Mouse (Mus musculus) CH12.LX (cell line): ENCODE data around the gene Fgf9. TPM values are rescaled to one million over a fixed set of nuclear protein-coding genes. Genes with fewer than 3 reads are reported as not detected.

Experiments used
- DNase-seq: peaks from one replicate; pipeline ENCODE4 v3.0.0-alpha.2; 2013; ENCODE audit errors: extremely low read depth
- H3K27ac ChIP-seq: 2 replicates; pipeline ENCODE4 v1.5.1; 2012; ENCODE audit warnings: low read depth, mild to moderate bottlenecking, control low read depth, moderate library complexity; ENCODE audit not compliant: insufficient read depth
- H3K27me3 ChIP-seq: replicated peaks from 2 replicates; pipeline ENCODE3; 2012; ENCODE audit warnings: inconsistent platforms
- H3K36me3 ChIP-seq, 2 experiments: replicated peaks in 1 of 2; 2 replicates each; pipeline versions ENCODE3 to v1.6.1; 2012; ENCODE audit warnings: inconsistent platforms in 1 of 2, low read length in 1 of 2, mild to moderate bottlenecking in 1 of 2, mixed read lengths in 1 of 2, moderate library complexity in 1 of 2; ENCODE audit not compliant: control insufficient read depth in 1 of 2, insufficient read depth in 1 of 2
- H3K4me1 ChIP-seq, 2 experiments: 2 replicates each; pipeline ENCODE4 v1.6.1; 2012; ENCODE audit warnings: inconsistent platforms in 1 of 2, moderate library complexity in 1 of 2; ENCODE audit not compliant: insufficient read depth in 2 of 2, control insufficient read depth in 1 of 2
- H3K4me2 ChIP-seq: 2 replicates; pipeline ENCODE4 v1.6.1; 2012; ENCODE audit warnings: low read depth, mild to moderate bottlenecking, control low read depth; ENCODE audit not compliant: poor library complexity, insufficient read depth, severe bottlenecking
- H3K4me3 ChIP-seq, 3 experiments: fragments of 150-350 bp in 1 of 3; sonication (generic) in 1 of 3; replicated peaks in 1 of 3; 2 replicates each; pipeline versions ENCODE3 to v1.5.1; 2011 to 2012; ENCODE audit warnings: low read depth in 2 of 3, low read length in 2 of 3, mild to moderate bottlenecking in 2 of 3, moderate library complexity in 2 of 3, control low read depth in 1 of 3, improper control_type of control experiment in 1 of 3, inconsistent platforms in 1 of 3, mixed read lengths in 1 of 3; ENCODE audit not compliant: poor library complexity in 1 of 3
- H3K79me2 ChIP-seq: replicated peaks from 2 replicates; pipeline ENCODE4 v1.6.1; 2012; ENCODE audit warnings: mild to moderate bottlenecking, moderate library complexity; ENCODE audit not compliant: control insufficient read depth, poor library complexity, insufficient read depth, severe bottlenecking; ENCODE audit errors: extremely low read depth
- H3K9ac ChIP-seq: 2 replicates; pipeline ENCODE4 v1.6.1; 2012; ENCODE audit warnings: low read depth, mild to moderate bottlenecking, control low read depth, moderate library complexity; ENCODE audit not compliant: insufficient read depth
- H3K9me3 ChIP-seq: replicated peaks from 2 replicates; pipeline ENCODE3; 2012; ENCODE audit warnings: low read length, inconsistent platforms, mixed read lengths
- EP300 ChIP-seq: IDR thresholded peaks from 2 replicates; pipeline ENCODE4 v1.6.1; 2011; ENCODE audit warnings: low read length, improper control_type of control experiment
- GABPA ChIP-seq: IDR thresholded peaks from 2 replicates; pipeline ENCODE4 v1.6.1; 2012; ENCODE audit warnings: low read depth, low read length, improper control_type of control experiment, inconsistent platforms; ENCODE audit not compliant: insufficient replicate concordance
- JUN ChIP-seq: IDR thresholded peaks from 2 replicates; pipeline ENCODE4 v1.6.1; 2011; ENCODE audit warnings: low read depth, mild to moderate bottlenecking, low read length, improper control_type of control experiment, moderate library complexity; ENCODE audit not compliant: insufficient read depth
- JUND ChIP-seq: conservative IDR thresholded peaks from 2 replicates; pipeline ENCODE4 v1.6.1; 2011; ENCODE audit warnings: low read depth, low read length, improper control_type of control experiment
- MAX ChIP-seq: IDR thresholded peaks from 2 replicates; pipeline ENCODE4 v1.6.1; 2011; ENCODE audit warnings: low read length, improper control_type of control experiment
- MEF2A ChIP-seq: IDR thresholded peaks from 2 replicates; pipeline ENCODE4 v1.6.1; 2014; ENCODE audit warnings: low read depth, mild to moderate bottlenecking, inconsistent platforms, low read length, improper control_type of control experiment, borderline replicate concordance
- NELFE ChIP-seq: IDR thresholded peaks from 2 replicates; pipeline ENCODE4 v1.6.1; 2011; ENCODE audit warnings: low read depth, low read length, improper control_type of control experiment
- NRF1 ChIP-seq: IDR thresholded peaks from 2 replicates; pipeline ENCODE4 v1.6.1; 2014; ENCODE audit warnings: low read depth, mild to moderate bottlenecking, inconsistent platforms, low read length, improper control_type of control experiment, moderate library complexity
- POLR2AphosphoS2 ChIP-seq: IDR thresholded peaks from 2 replicates; pipeline ENCODE4 v1.6.1; 2011; ENCODE audit warnings: low read depth, low read length, improper control_type of control experiment
- RAD21 ChIP-seq: IDR thresholded peaks from 2 replicates; pipeline ENCODE4 v1.6.1; 2011; ENCODE audit warnings: low read depth, mild to moderate bottlenecking, low read length, improper control_type of control experiment, moderate library complexity
- RCOR1 ChIP-seq: conservative IDR thresholded peaks from 2 replicates; pipeline ENCODE4 v1.6.1; 2012; ENCODE audit warnings: low read depth, mild to moderate bottlenecking, inconsistent platforms, low read length, improper control_type of control experiment
- TBP ChIP-seq: conservative IDR thresholded peaks from 2 replicates; pipeline ENCODE4 v1.6.1; 2011; ENCODE audit warnings: low read depth, low read length, improper control_type of control experiment
- ZKSCAN1 ChIP-seq: IDR thresholded peaks from 2 replicates; pipeline ENCODE4 v1.6.1; 2012; ENCODE audit warnings: low read depth, inconsistent platforms, low read length, improper control_type of control experiment, borderline replicate concordance
- ZMIZ1 ChIP-seq: IDR thresholded peaks from 2 replicates; pipeline ENCODE4 v1.6.1; 2012; ENCODE audit warnings: low read depth, mild to moderate bottlenecking, inconsistent platforms, low read length, improper control_type of control experiment
- dilution Hi-C: fragments of 300-500 bp; cut with MboI; formaldehyde crosslinking; loops from 2 replicates; pipeline ENCODE4 v1.14.3; 2020; ENCODE audit warnings: low sequenced_read_pairs; ENCODE audit not compliant: extremely low pct_unique_long_range_greater_than_20kb, extremely low pct_ligation_motif_present
- in situ Hi-C: fragments of 300-500 bp; cut with MboI; formaldehyde crosslinking; loops from 3 replicates; pipeline ENCODE4 v1.14.3; 2019; ENCODE audit warnings: low sequenced_read_pairs, low pct_ligation_motif_present, low pct_unique_long_range_greater_than_20kb, mixed read lengths
- polyA plus RNA-seq: library from polyadenylated mRNA; unstranded; fragments of >175 nt; gene quantifications from 2 replicates; pipeline ENCODE4 v1.2.1, GENCODE M21; 2012; ENCODE audit warnings: low read depth; ENCODE audit not compliant: insufficient read length
- total RNA-seq, 2 experiments: library from RNA; depleted of rRNA; stranded (reverse); fragments of 300-350 nt in 1 of 2; fragments of >200 nt in 1 of 2; gene quantifications; 2 replicates each; pipeline ENCODE4 v1.2.3; 2012 to 2014

Gene Fgf9
- total and polyA plus RNA-seq, 3 experiments: 0.09 to 0.13 TPM; not detected in 1

- Histone ChIP-seq H3K4me1 (no peaks in the 10 kb centered on the region), H3K9ac (no peak overlapping the region), H3K36me3 (no peaks in the 10 kb centered on the region), H3K27me3 (no peaks in the 10 kb centered on the region), H3K9me3 (no peaks in the 10 kb centered on the region), H3K79me2 (no peaks in the 10 kb centered on the region), H3K4me3 (no peak overlapping the region), H3K27ac (no peak overlapping the region), H3K4me2 (no peak overlapping the region)
- dilution Hi-C loops (no loop called here), in situ Hi-C loops (loop anchor here (25.0 kb wide), 2 partner anchors 651 to 1076 kb away; no protein-coding TSS in a partner anchor)
- no peak for TF ChIP-seq NRF1
- no peak for TF ChIP-seq NELFE
- TF ChIP-seq JUND: no peak
- TF ChIP-seq POLR2AphosphoS2: no peak
- TF ChIP-seq ZMIZ1: no peak
- no peak for DNase-seq
These were observed 34.2 kb upstream of the Fgf9 start for GRCm38 (mm10) chr14:58036174-58036573.

GRCm38 (mm10) chr14:58046639-58047284 lies 23.6 kb upstream of the Fgf9 start:
- DNase-seq: no peak
- Histone ChIP-seq H3K4me1 (peaks cover 0 to 3% of the 10 kb centered on the region in 2 experiments; a peak in 2 of 4 replicates), H3K27me3 (no peaks in the 10 kb centered on the region), H3K4me2 (no peak overlapping the region), H3K79me2 (no peaks in the 10 kb centered on the region), H3K36me3 (no peaks in the 10 kb centered on the region), H3K4me3 (no peak overlapping the region), H3K9me3 (no peaks in the 10 kb centered on the region), H3K9ac (no peak overlapping the region)
- in situ Hi-C loops: loop anchor here (25.0 kb wide), 2 partner anchors 641 to 1066 kb away; no protein-coding TSS in a partner anchor
- no peak for TF ChIP-seq MEF2A
- TF ChIP-seq RAD21: no peak
- TF ChIP-seq RCOR1: no peak
- TF ChIP-seq EP300: no peak
- TF ChIP-seq POLR2AphosphoS2: no peak
- no peak for TF ChIP-seq TBP
- no peak for TF ChIP-seq MAX
- TF ChIP-seq ZKSCAN1: no peak
- no peak for TF ChIP-seq JUND
- no peak for TF ChIP-seq GABPA
- no peak for TF ChIP-seq JUN
- TF ChIP-seq, all 38 proteins: peak for 0
- dilution Hi-C loops: no loop called here
- no peak overlapping the region for H3K27ac ChIP-seq
